8 mouse cellular contexts compared by ENCODE assay signal in the genomic region with DNA sequence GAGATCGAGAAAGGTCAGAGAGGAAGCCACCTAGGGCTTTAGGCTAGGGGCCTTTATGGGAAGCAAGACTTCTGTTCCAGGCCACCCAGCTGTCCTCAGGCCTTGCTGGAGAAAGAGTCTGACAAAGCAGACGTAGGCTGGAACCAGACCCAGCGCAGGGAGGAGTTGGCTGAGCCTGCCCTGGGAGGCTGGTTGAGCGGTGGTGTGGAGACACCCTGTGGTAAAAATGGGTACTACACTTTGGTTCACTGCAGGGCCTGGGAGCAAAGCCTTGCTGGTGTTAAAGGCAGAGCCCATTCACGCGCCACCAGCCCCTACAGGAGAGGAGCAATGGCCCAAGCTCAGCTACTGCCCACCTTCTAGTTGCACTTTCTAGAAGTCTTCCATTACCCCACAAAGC. TPM values are rescaled to one million over a fixed set of nuclear protein-coding genes. Genes with fewer than 3 reads are reported as not detected.
DNase-seq lines count a peak whose midpoint lies in the region; ATAC-seq and TF ChIP-seq lines count a peak whose summit lies in the region.

No protein-coding gene starts in this region.

- H3K9me3 ChIP-seq in hindbrain, postnatal 0 days (ENCODE audit: low read length): no peaks in the 10 kb centered on the region

- H3K4me2 ChIP-seq in hindbrain, postnatal 0 days (ENCODE audit: low read depth, low read length): no peak overlapping the region

- no peaks in the 10 kb centered on the region for H3K27me3 ChIP-seq in hindbrain, postnatal 0 days (ENCODE audit: insufficient read depth, low read length)

- H3K36me3 ChIP-seq in hindbrain, postnatal 0 days (ENCODE audit: insufficient read depth, low read length): no peaks in the 10 kb centered on the region

- no peaks in the 10 kb centered on the region for H3K4me1 ChIP-seq in hindbrain, postnatal 0 days (ENCODE audit: insufficient read depth, low read length)

- peak; percentile 73 for DNase-seq in WW6 (ENCODE audit: low read depth, low spot score)
- DNase-seq in cerebellum, postnatal 4 days (ENCODE audit: low spot score in 2 of 2): peak; percentile 72 to 85
- peak; percentile 91 for DNase-seq in gastrocnemius, adult 2 months
- peak; percentile 92 for DNase-seq in hindbrain, postnatal 0 days (ENCODE audit: low spot score)
- DNase-seq in left cerebral cortex, adult 2 months (ENCODE audit: extremely low spot score in 1 of 2, low spot score in 2 of 2): peak; percentile 78 to 81
- DNase-seq in right cerebral cortex, postnatal 14 days: peak; percentile 75
- DNase-seq in urinary bladder, postnatal 36 days (ENCODE audit: low spot score in 2 of 2): peak; percentile 73 to 79

- TF ChIP-seq CTCF in gastrocnemius, adult 2 months (IDR thresholded peaks at IDR 0.05): peak; percentile 95
- peak; percentile 98 for TF ChIP-seq CTCF in hindbrain, postnatal 0 days (IDR thresholded peaks at IDR 0.05; ENCODE audit: low read depth)
- TF ChIP-seq CTCF in left cerebral cortex, adult 2 months (IDR thresholded peaks at IDR 0.05): peak; percentile 97

- intact Hi-C loops in gastrocnemius, adult 2 months (cut with DNase I): loop anchor here (1.0 to 10.0 kb wide), 3 partner anchors 63 to 279 kb away; no protein-coding TSS in a partner anchor
- intact Hi-C loops in left cerebral cortex, adult 2 months (cut with DNase I): loop anchor here (1.0 to 5.0 kb wide), 3 partner anchors 63 to 282 kb away; no protein-coding TSS in a partner anchor

- WGBS in hindbrain, postnatal 0 days: 6% methylated on average over 6 of the region's 6 CpGs

- H3K4me3 ChIP-seq in gastrocnemius, adult 2 months: no peak overlapping the region
- no peak overlapping the region for H3K4me3 ChIP-seq in hindbrain, postnatal 0 days (ENCODE audit: low read length)
- no peak overlapping the region for H3K4me3 ChIP-seq in left cerebral cortex, adult 2 months

- ATAC-seq in hindbrain, postnatal 0 days: peak; percentile 86
- ATAC-seq in megakaryocyte progenitor cell, adult 5-6 weeks (replicated peaks; ENCODE audit: poor library complexity): peak; percentile 98

- peak overlapping the region; percentile 48; the same call in 1 of the 2 replicates for H3K27ac ChIP-seq in gastrocnemius, adult 2 months
- no peak overlapping the region for H3K27ac ChIP-seq in hindbrain, postnatal 0 days
- H3K27ac ChIP-seq in left cerebral cortex, adult 2 months: no peak overlapping the region

- no peak overlapping the region for H3K9ac ChIP-seq in hindbrain, postnatal 0 days (replicated peaks; ENCODE audit: low read length)

RNA-seq across cellular contexts. Expression of a gene that starts 26.4 kb away (rescaled TPM):
- total RNA-seq in gastrocnemius, adult 2 months (2021): not detected
- total RNA-seq in hindbrain, postnatal 0 days (2014; rRNA removed): 0.05 and 0.14 TPM in 2 replicates
- polyA plus RNA-seq in hindbrain, postnatal 0 days (2015; fragmentation: Nextera tagmentation; extraction: Ambion mirVana): 0.35 and 0.45 TPM in 2 replicates
- total RNA-seq in left cerebral cortex, adult 2 months (2021): not detected
- not detected in 2 replicates for total RNA-seq in megakaryocyte progenitor cell, adult 5-6 weeks (2015)
- total RNA-seq in megakaryocyte progenitor cell, adult 5-6 weeks (2017): not detected in 2 replicates

RNA-seq across cellular contexts. Expression of a gene that starts 44.6 kb away (rescaled TPM):
- total RNA-seq in gastrocnemius, adult 2 months (2021): 1 to 10 TPM; 2.9 to 8.9 TPM
- 5.6 and 8.0 TPM in 2 replicates for total RNA-seq in hindbrain, postnatal 0 days (2014; rRNA removed)
- 6.2 TPM in 2 replicates for polyA plus RNA-seq in hindbrain, postnatal 0 days (2015; fragmentation: Nextera tagmentation; extraction: Ambion mirVana)
- 10 to 100 TPM; 13.3 to 18.0 TPM for total RNA-seq in left cerebral cortex, adult 2 months (2021)
- total RNA-seq in megakaryocyte progenitor cell, adult 5-6 weeks (2015): 19.2 and 20.9 TPM in 2 replicates
- 10.0 and 17.0 TPM in 2 replicates for total RNA-seq in megakaryocyte progenitor cell, adult 5-6 weeks (2017)
